Comparison of ENCODE assay signal across 21 mouse cellular contexts in genomic region chr14:105254401-105254800, GRCm38 (mm10).
"Had no signal": no experiment of that assay in that cellular context is flagged by ENCODE, and none has a peak within 500 bp of the region (broad histone marks: within the 10 kb centered on the region; RNA-seq: fewer than 3 reads in every experiment).

No protein-coding gene starts in this region.

- H3K36me3 ChIP-seq: kidney, embryonic 15.5 days; limb, embryonic 10.5 days; limb, embryonic 13.5 days; liver, embryonic 13.5 days; midbrain, embryonic 12.5 days; midbrain, embryonic 15.5 days; neural tube, embryonic 12.5 days; neural tube, embryonic 15.5 days had no signal

- DNase-seq: kidney, adult 8-10 months; kidney, postnatal 10 days; kidney, postnatal 36 days; layer of hippocampus, postnatal 36 days; liver, embryonic 13.5 days; lung, embryonic 14.5 days; right cerebral cortex, adult 18-20 months; right cerebral cortex, postnatal 14 days; right cerebral cortex, postnatal 4 days; thymus, adult 2 months; thymus, postnatal 14 days; thymus, postnatal 4 days had no signal

- H3K27ac ChIP-seq: kidney, embryonic 15.5 days; limb, embryonic 10.5 days; limb, embryonic 13.5 days; liver, embryonic 13.5 days; macrophage; midbrain, embryonic 12.5 days; midbrain, embryonic 15.5 days; neural tube, embryonic 12.5 days; neural tube, embryonic 15.5 days had no signal

- ATAC-seq: lung, postnatal 0 days; midbrain, embryonic 15.5 days had no signal

- H3K27me3 ChIP-seq: kidney, embryonic 15.5 days; limb, embryonic 13.5 days; liver, embryonic 13.5 days; midbrain, embryonic 12.5 days; midbrain, embryonic 15.5 days; neural tube, embryonic 12.5 days; neural tube, embryonic 15.5 days had no signal

- H3K4me2 ChIP-seq: kidney, embryonic 15.5 days; limb, embryonic 13.5 days; liver, embryonic 13.5 days; lung, embryonic 14.5 days; midbrain, embryonic 12.5 days; midbrain, embryonic 15.5 days; neural tube, embryonic 12.5 days; neural tube, embryonic 15.5 days had no signal

- H3K9me3 ChIP-seq: kidney, embryonic 15.5 days; limb, embryonic 10.5 days; limb, embryonic 13.5 days; liver, embryonic 13.5 days; midbrain, embryonic 12.5 days; midbrain, embryonic 15.5 days; neural tube, embryonic 12.5 days; neural tube, embryonic 15.5 days had no signal

- H3K9ac ChIP-seq: kidney, embryonic 15.5 days; limb, embryonic 13.5 days; liver, embryonic 13.5 days; lung, embryonic 14.5 days; midbrain, embryonic 12.5 days; midbrain, embryonic 15.5 days; neural tube, embryonic 12.5 days; neural tube, embryonic 15.5 days had no signal

- H3K4me3 ChIP-seq: kidney, embryonic 15.5 days; limb, embryonic 10.5 days; limb, embryonic 13.5 days; liver, embryonic 13.5 days; midbrain, embryonic 12.5 days; midbrain, embryonic 15.5 days; neural tube, embryonic 12.5 days; neural tube, embryonic 15.5 days had no signal
